Mouse (Mus musculus) lung, postnatal 14 days (tissue): ENCODE results near the gene Il25.
"Not testable (repeated sequence)": the region's sequence is repeated elsewhere in the genome, so short reads cannot be mapped to it uniquely, and the experiment has no call there.

Experiments
- DNase-seq: peaks from one replicate; pipeline ENCODE4 v3.0.0; 2021

Il25 gene

DNA sequence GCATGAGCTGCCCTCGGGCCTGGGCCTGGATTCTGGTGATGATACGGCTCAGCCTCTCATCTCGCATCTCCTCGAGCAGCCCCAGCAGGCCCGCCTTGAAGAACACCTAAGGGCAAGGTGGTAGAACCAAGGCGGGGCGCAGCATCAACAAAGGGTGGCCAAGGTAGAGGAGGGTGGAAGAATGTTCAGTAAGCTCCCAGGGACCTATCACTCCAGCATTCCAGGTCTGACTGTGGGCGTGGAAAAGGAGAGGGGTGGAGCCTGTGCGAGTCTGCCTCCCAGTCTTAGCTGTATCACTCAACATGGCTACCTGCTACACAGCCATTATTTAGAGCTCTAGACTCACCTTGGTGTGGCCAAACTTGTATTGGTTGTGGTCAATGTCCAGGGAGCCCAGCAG is 24.0 kb downstream of the Il25 start:
- no peak for DNase-seq

DNA sequence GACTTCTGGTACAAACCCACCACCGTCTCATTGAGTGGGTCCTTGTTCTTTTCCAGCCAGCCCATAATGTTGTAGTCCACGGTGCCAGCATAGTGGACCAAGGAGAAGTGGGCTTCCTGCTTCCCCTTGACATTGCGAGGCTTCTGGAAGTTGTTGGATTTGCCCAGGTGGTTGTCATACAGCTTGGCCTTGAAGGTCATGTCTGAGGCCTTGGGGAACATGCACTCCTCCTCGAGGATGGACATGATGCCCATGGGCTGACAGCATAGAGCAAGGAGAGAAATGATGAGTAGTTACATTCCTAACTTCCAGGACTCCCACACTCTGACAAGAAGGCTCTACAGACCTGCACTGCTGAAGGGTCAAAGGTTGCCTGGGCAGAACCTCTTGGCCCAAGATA is 26.0 kb downstream of the Il25 start:
- DNase-seq: no peak

DNA sequence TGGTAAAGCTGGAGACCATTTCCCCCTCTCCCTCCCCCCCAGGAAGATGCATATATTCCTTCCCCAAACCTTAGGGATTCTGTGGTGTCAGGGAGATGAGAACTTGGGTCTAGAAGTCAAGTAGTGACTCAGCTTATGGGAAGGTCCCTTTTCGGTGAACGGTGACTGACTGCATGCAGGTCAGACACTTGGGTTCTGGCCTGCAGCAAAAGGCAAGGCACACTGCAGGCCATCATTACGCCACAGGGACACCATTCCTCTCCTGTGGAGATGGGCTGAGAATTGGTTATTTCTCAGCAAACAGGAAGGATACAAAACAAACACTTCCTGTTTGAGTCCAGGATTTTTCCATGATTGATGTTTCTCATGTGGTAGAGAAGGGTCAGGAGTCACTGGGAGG is 26.7 kb downstream of the Il25 start:
- no peak for DNase-seq

DNA sequence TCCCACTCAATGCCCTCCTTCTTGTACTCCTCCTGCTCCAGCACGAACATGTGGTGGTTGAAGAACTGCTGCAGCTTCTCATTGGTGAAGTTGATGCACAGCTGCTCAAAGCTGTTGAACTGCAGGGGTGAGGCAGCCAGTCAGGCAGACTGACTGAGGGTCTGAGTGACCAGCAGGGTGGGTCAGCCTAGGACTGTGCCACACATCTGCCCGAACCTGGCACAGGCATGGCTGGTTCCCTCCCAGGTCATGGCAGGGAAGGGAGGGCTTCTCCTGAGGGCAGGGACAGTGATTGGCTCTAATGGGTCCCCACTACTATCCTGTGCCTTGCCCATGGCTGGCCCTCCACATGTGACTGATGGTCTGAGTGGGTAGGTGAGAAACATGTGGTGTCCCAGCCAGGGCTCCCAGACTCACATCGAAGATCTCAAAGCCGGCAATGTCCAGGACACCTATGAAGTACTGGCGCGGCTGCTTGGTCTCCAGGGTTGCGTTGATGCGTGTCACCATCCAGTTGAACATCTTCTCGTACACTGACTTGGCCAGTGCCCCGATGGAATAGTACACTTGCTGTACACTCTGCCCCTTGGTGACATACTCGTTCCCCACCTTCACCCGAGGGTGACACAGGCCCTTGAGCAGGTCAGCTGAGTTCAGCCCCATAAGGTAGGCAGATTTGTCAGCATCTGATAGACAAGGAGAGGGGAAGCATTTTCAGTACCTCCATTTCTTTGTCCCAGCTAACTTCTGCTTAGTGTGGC is 27.5 kb downstream of the Il25 start:
- not testable (repeated sequence) for DNase-seq

DNA sequence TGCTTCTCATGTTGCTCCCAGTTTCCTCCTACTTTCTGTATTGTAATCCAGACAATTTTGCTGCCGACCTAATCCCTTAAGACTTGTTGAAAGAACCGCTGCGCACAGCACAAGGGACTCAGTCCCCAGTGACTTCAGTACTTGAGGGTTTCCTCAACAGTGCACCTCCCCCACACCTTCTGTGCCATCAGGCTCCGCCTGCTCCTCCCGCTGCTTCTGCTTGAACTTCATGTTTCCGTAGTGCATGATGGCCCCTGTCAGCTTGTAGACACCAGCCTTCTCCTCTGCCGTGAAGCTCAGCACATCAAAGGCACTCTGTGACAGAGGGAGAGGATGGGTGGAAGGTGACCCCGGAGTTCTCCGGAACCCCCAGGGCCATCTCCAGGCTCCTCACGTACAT is 28.3 kb downstream of the Il25 start:
- DNase-seq: no peak

DNA sequence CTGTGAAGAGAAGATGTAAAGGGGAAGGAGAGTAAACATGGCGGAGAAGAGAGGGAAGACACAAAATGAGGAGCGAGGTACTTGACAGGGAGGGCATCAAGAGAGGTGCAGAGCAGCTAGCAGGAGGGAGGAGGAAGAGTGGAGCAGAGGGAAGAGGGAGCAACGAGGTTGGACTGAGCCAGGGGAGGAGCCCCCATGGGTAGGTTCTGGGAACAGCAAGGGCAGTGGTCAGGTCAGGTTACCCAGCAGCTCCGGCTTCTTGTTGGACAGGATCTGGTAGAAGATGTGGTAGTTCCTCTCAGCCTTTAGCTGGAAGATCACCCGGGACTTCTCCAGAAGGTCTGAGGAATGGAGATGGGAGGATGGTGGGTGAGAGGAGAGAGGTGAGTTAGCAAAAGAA is 29.0 kb downstream of the Il25 start:
- DNase-seq: no peak

DNA sequence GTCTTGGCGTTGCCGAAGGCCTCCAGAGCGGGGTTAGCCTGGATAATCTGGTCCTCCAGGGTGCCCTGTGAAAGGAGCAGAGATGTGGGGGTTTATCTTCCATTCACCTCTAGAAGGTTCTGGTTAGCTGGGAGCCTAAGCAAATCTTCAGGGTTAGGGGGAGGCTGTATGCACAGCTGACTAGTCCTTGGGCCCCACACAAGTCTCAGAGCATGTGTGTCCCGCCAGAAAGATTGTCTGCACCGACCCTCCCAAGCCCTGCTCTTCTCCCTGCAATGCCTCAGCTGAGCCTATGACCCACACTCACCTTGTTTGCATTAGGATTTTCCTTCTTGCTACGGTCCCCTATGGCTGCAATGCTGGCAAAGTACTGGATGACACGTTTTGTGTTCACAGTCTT is 30.2 kb downstream of the Il25 start:
- DNase-seq: no peak

DNA sequence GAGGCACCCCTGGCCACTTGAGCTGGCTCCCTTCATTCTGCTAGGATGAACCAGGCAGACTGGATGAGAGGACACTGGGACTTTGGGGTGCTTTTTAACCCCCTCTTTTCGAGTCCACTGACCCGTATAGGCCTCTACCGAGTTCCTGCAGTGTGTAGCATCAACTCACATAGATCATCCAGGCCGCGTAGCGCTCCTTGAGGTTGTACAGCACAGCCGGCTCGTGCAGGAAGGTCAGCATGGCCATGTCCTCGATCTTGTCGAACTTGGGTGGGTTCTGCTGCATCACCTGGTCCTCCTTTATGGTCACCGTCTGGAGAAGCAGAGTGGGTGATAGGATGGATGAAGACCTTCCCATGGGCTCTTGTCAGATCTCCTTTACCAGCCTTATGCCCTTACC is 31.2 kb downstream of the Il25 start:
- no peak for DNase-seq

DNA sequence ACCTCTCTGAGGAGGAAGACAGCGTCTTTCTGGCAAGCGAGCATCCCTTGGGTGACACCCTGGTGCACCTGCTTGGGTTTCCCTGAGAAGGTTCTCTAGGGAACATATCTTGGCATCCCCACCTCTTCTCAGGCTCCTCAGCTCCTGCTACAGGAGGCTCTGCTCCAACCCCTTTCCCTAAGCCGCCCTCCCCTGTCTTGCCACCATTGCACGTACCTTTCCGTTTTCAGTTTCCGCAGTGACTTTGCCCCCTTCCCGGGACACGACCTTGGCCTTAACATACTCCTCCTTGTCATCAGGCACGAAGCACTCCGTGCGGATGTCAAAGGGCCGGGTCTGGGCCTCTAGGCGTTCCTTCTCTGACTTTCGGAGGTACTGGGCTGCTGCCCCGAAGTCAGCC is 32.5 kb downstream of the Il25 start:
- no peak for DNase-seq

DNA sequence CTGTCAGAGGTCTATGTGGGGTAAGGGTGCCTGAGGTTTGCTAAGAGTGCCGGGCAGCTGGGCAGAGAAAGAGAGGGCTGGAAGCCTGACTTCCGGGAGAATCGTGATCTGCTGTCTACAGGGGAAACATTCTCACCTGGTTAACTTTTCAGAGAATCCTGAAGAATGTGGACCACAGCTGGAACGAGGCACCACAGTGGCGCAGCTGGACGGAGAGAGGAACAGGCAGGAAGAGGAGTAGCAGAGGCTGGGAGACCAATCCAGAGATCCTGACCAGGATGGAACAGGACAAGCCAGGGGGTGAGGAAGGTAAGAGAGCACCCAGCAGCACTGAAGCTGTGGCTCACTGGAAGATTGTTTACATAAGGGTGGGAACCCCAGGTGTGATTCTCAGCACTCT is 33.1 kb downstream of the Il25 start:
- no peak for DNase-seq

DNA sequence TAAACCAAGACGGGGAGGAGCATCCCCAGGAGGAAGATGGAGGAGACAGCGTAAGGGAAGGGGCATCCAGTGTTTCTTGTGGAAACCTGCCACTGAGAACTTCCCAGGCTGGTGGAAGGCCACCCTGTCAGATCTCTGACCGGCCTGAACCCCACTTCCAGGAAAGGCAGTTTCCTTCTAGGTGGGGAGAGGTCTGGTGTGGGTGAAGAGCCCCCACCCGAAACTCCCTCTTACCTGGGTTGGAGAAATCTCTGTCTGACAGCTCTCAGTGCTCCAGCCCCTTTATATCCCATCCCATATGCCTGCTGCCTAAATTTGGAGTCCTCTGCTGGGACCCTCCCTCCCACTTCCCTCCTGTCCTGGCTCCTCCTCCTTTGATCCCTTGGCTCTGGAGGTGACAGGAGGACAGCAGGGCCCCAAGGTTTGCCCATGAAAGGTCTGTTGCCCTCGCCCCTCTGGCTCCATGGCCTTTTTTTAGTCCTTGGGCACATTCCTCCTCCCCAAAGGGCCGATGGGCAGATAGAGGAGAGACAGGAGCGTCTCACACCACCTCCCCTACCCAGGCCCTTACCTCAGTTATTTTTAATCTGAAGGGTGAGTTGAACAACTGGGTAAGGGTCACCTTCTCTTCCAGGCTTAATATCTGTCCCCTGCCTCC is 34.0 kb downstream of the Il25 start, which contains the start of gene Myh6:
TSS of gene Myh6 (minus strand) at position 608 of the 658 bp plus-strand sequence.
- DNase-seq: no peak

DNA sequence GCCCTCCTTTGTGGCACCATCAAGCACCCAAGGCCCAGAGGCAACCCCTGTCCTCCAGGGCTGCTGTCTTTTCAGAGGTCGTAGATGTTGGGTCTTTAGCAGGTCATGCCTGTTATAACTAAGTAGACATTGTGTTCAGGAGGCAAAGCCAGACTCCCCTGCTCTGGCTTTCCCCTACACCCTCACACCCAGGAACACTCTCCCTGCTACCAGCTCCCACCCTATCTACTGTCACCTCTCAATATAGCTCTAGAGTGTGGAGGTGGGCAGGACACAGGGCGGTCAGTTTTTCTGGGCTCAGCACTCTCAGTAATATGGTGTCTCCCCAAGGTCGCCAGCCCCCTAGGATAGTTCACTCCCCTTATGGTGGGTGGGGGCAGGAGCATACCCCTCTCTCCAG is 35.4 kb downstream of the Il25 start:
- DNase-seq: no peak

DNA sequence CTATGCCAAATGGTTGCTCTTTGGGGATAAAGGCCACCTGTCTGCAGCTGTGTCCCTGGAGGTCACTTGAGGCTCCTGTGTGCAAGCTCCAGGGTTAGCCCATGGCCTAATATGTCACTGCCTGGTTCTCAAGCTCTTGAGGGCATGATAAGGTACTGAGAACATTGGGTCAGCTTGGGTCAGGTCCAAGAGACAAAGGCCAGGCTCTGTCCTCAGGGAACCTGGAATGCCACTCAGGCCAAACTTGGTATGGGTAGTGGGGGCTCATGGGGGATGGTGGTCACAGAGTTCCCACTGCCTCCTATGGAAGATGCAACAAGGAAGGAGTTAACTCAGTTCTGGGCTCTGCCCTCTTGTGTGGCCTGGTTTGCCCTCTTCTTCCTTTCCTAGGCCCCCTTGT is 35.8 kb downstream of the Il25 start:
- no peak for DNase-seq

DNA sequence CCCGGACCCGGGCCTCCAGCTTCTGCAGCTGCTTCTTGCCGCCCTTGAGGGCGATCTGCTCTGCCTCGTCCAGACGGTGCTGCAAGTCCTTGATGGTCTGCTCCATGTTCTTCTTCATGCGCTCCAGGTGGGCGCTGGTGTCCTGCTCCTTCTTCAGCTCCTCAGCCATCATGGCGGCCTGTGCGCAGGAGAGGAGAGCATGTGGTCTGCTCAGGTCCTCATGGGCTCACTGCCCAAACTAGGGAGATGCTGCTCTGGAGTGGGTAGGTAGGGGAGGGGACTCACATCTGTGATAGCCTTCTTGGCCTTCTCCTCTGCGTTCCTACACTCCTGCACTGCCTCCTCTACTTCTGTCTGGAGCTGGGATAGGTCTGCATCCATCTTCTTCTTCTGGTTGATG is 40.3 kb downstream of the Il25 start:
- not testable (repeated sequence) for DNase-seq

DNA sequence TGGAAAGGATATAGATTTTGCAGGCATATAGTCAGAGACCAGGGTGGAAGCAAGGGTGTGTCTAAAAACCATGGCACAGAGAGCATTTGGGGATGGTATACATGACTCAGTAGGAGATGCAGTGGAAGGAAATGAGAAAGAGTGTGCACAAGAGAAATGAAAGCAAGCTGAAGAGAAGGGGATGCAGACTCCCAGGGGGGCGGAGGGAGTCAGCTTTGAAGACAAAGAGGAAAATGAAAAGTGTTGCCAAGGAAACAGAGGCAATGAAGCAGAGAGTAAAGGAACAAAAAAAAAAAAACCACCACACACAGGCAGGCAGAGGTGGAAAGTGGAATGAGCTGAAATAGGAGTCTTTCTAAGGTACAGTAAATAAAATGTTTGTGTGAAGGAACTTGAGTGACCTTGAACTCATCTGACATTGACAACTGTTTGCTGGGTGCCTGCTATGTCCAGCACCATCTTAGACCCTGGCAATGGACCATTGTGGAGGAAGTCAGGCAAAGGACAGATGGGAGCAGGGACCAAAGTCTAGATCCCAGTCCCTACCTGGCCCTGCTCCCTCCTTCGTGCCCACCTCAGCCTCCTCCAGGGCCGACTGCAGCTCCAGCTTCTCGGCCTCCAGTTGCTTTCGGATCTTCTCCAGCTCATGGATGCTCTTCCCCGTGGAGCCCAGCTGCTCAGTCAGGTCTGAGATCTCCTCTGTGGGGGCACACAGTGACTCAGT is 41.7 kb downstream of the Il25 start:
- no peak for DNase-seq

DNA sequence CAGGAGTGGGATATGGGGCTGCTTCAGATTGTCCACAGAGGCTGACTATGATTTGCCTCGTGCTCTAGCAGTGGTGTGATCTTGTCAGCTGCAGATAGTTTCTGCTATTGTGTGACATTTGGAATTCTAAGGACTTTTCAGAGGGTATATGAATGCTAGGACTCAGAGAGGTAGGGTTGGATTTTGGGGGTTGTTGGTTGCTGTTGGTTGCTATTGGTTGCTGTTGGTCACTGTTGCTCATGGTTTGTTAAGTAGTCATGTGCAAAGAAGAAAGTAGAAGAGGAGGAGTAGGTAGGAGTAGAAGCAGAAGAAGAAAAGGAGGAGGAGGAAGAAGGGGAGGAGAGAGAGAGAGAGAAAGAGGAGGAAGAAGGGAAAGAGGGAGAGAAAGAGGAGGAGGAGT is 44.1 kb downstream of the Il25 start, which contains the start of gene Gm17428:
TSS of gene Gm17428 (plus strand) at position 301 of the 400 bp plus-strand sequence.
- DNase-seq: no peak

DNA sequence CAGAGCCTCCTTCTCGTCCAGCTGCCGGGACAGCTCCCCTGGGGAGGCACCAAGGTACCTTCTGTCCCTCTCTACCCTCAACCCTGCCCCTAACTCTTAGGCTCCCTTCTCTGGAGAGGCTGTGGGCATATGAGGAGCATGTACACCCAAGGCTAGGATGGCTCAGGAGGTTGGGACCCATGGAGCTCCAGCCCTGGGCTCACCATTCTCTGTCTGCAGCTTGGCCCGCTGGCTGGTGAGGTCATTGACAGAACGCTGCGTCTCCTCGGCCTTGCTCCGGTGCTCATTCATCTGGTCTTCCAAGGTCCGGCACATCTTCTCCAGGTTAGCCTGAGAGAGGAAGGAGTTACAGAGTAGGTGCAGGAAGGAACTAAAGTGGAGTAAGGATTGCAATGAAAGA is 46.2 kb downstream of the Il25 start:
- no peak for DNase-seq

DNA sequence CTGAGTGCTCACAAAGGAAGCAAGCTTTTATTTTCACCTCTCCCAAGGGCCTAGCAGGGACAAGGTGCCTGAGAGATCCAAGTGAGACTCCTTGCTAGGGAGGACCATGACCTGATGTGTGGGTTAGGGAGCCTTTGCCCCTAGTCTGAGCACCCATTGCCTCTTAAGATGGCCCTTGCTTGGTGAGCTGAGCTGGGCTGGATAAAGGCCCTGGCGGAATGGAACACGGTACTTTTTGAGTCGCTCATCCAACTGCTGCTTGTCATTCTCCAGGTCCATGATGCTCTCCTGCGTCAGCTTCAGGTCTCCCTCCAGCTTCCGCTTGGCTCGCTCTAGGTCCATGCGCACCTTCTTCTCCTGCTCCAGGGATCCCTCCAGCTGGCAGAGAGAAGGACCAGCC is 49.4 kb downstream of the Il25 start:
- DNase-seq: no peak
